Mouse (Mus musculus) thymus, adult 2 months (tissue): ENCODE data around the gene Pgap3. TPM values are rescaled to one million over a fixed set of nuclear protein-coding genes. Genes with fewer than 3 reads are reported as not detected.
A peak's percentile ranks its signal among the peaks of the same experiment; 100 is the strongest.

Experiments used
- DNase-seq: peaks from one replicate; pipeline ENCODE4 v3.0.0; 2021
- H3K27ac ChIP-seq: fragments of 200-500 bp; 2 replicates; pipeline ENCODE4 v1.5.1; 2012; ENCODE audit warnings: low read length, control low read depth; ENCODE audit not compliant: control insufficient read depth, insufficient read depth
- H3K27me3 ChIP-seq: fragments of 200-500 bp; 2 replicates; pipeline ENCODE4 v1.6.1; 2012; ENCODE audit warnings: mild to moderate bottlenecking, low read length, moderate library complexity, mixed read lengths; ENCODE audit not compliant: control insufficient read depth, insufficient read depth
- H3K36me3 ChIP-seq: fragments of 200-500 bp; 2 replicates; pipeline ENCODE4 v1.6.1; 2012; ENCODE audit warnings: mild to moderate bottlenecking, low read length, moderate library complexity; ENCODE audit not compliant: control insufficient read depth, insufficient read depth
- H3K4me1 ChIP-seq: fragments of 200-500 bp; replicated peaks from 2 replicates; pipeline ENCODE4 v1.6.1; 2012; ENCODE audit warnings: low read length; ENCODE audit not compliant: control insufficient read depth, insufficient read depth
- H3K4me3 ChIP-seq: fragments of 200-500 bp; 2 replicates; pipeline ENCODE4 v1.5.1; 2012; ENCODE audit warnings: mild to moderate bottlenecking, low read length, control low read depth, moderate library complexity; ENCODE audit not compliant: control insufficient read depth, insufficient read depth
- CTCF ChIP-seq: fragments of 200-500 bp; IDR thresholded peaks from 2 replicates; pipeline ENCODE4 v1.5.1; 2012; ENCODE audit warnings: mild to moderate bottlenecking, control low read depth, low read length, moderate library complexity, borderline replicate concordance; ENCODE audit not compliant: control insufficient read depth, poor library complexity, insufficient read depth; ENCODE audit errors: extremely low read depth
- POLR2A ChIP-seq: fragments of 200-500 bp; IDR thresholded peaks from 2 replicates; pipeline ENCODE4 v1.6.1; 2012; ENCODE audit warnings: mild to moderate bottlenecking, low read length, control low read depth, moderate library complexity; ENCODE audit not compliant: control insufficient read depth, poor library complexity, insufficient read depth; ENCODE audit errors: extremely low read depth
- WGBS: fragments of 180-500 bp; shearing (Covaris S2); methylation state at CpG from one replicate; pipeline ENCODE4 v1.1.7; 2018; 5-methylcytosine and 5-hydroxymethylcytosine counted together
- polyA plus RNA-seq: library from polyadenylated mRNA; depleted of rRNA; stranded (reverse); fragments of >200 nt; gene quantifications from 2 replicates; pipeline ENCODE4 v1.2.3, GENCODE M21; 2012

The Pgap3 gene
- polyA plus RNA-seq, 1 experiment, result 51.8 TPM

DNA sequence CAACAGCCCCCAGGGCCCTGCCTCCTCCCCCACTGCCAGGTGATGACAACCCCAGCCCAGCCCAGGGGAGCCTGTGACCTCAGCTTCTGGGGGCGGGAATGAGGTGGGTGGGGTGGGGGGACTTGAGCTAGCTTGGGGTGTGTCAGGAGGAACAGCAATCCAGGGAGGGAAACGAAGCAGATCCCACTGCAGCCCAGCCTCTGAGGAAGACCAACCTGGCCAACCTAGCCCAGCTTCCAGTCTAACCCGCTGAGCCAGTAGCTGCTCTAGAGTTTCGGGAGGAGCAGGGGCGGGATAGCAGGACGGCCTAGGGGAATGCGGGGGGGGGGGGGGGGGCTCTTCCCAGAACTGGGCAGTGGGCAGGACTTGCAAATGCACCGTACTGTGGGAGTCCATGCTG, 8.3 kb downstream of the Pgap3 start:
- peaks cover 41% of the 10 kb centered on the region for H3K4me1 ChIP-seq
- WGBS, result 65% methylated on average over 7 of the region's 8 CpGs
- DNase-seq, result no peak
- no peaks in the 10 kb centered on the region for H3K27me3 ChIP-seq
- no peaks in the 10 kb centered on the region for H3K36me3 ChIP-seq
- H3K4me3 ChIP-seq, result no peak overlapping the region
- H3K27ac ChIP-seq, result no peak overlapping the region
- TF ChIP-seq POLR2A (no peak), CTCF (no peak)

DNA sequence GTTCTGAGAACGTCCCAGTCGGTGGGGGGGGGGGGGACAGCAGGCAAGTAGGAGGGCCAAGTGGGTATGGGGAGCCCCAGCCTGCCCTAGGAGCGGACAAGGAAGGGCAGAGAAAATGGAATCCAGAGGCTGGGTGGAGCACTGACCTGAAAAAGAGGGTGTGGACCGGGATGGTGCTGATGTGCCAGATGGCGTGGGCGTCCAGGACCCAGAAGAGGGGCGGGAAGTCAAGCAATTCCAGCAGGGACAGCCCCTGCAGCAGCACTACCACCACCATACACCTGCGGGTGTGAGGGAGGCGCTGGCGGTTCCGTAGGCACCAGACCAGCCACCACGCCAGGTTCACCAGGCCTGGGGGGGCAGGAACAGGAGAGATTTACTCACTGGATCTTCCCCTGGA, 10.1 kb downstream of the Pgap3 start:
- no peaks in the 10 kb centered on the region for H3K36me3 ChIP-seq
- peaks cover 42% of the 10 kb centered on the region for H3K4me1 ChIP-seq
- no peaks in the 10 kb centered on the region for H3K27me3 ChIP-seq
- no peak overlapping the region for H3K27ac ChIP-seq
- 93% methylated on average over 12 of the region's 12 CpGs for WGBS
- TF ChIP-seq POLR2A, result no peak
- no peak for TF ChIP-seq CTCF
- no peak for DNase-seq
- H3K4me3 ChIP-seq, result no peak overlapping the region

DNA sequence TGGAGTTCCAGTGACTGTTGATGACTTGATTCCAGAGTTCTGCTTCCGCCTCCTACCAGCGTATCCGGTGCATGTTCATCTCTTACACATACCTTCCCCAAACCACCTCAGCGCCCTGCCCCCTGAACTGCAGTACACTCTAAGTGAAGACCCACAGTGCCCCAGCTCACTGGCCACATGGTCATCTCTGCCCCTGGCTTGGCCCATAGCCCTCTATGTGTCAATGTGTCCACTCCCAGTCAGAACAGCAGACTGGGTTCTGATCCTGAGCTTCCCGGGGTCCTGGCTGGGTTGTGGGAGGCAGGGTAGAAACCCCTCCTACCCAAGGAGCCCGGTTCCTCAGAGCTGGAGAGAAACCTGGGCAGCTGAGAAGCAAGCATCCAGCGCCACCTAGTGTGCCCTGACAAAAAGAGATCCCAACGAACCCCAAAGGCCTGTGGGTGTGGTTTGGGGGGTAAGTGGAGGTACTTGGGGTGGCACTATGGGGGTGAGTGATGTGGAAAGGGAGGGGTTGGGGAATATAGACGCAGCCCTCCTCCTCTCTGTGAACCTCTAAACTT, 11.0 kb downstream of the Pgap3 start:
- Histone ChIP-seq H3K4me1 (peaks cover 37% of the 10 kb centered on the region), H3K27me3 (no peaks in the 10 kb centered on the region), H3K27ac (no peak overlapping the region), H3K36me3 (no peaks in the 10 kb centered on the region), H3K4me3 (no peak overlapping the region)
- TF ChIP-seq POLR2A (no peak), CTCF (peak; percentile 82)
- peak; percentile 73 for DNase-seq
- 27% methylated on average over 9 of the region's 9 CpGs for WGBS

DNA sequence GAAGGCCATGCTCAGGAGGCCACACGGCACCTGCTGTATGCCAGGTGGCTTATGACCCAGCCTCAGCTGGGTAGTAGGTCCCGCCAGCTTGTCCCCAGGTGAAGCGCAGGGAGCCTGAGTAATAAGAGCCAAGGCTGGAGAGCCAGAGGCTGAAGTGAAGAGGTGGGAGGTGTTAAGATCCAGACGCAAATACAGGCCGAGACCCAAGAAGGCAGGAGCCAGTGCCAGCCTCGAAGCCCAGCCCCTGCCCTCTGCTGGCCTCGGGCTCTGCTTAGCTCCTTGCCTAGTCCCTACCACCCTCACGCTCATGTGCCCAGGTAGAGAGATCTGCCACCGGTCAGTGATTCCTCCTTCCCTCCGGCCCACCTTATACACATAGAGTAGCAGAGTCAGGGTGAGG, 12.0 kb downstream of the Pgap3 start:
- TF ChIP-seq POLR2A, result no peak
- no peak for TF ChIP-seq CTCF
- WGBS, result 92% methylated on average over 10 of the region's 10 CpGs
- peaks cover 26% of the 10 kb centered on the region for H3K4me1 ChIP-seq
- H3K27me3 ChIP-seq, result no peaks in the 10 kb centered on the region
- H3K36me3 ChIP-seq, result no peaks in the 10 kb centered on the region
- no peak for DNase-seq
- no peak overlapping the region for H3K4me3 ChIP-seq
- H3K27ac ChIP-seq, result no peak overlapping the region

DNA sequence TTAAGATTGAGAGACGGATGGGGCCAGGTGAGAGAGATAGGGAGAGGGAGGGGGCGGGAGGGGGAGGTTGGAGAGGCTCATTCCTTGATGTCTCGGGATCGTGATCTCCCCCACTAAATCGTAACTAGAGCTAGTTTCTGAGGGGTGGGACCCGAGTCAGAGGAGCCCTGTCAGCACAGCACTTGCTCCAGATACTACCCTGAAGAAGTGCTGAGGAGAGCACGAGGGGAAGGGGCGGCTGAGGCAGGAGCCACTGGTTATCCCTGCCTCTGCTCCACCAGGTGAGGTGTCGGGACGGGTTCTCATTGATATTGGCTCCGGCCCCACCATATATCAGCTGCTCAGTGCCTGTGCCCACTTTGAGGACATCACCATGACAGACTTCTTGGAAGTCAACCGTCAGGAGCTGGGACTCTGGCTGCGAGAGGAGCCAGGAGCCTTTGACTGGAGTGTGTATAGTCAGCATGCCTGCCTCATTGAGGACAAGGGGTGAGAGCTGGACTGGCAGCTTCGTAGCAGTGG, 13.2 kb downstream of the Pgap3 start:
- no peak for TF ChIP-seq POLR2A
- TF ChIP-seq CTCF, result no peak
- Histone ChIP-seq H3K27me3 (no peaks in the 10 kb centered on the region), H3K4me1 (peaks cover 15% of the 10 kb centered on the region), H3K36me3 (no peaks in the 10 kb centered on the region), H3K4me3 (no peak overlapping the region), H3K27ac (no peak overlapping the region)
- WGBS, result 80% methylated on average over 14 of the region's 14 CpGs
- no peak for DNase-seq

DNA sequence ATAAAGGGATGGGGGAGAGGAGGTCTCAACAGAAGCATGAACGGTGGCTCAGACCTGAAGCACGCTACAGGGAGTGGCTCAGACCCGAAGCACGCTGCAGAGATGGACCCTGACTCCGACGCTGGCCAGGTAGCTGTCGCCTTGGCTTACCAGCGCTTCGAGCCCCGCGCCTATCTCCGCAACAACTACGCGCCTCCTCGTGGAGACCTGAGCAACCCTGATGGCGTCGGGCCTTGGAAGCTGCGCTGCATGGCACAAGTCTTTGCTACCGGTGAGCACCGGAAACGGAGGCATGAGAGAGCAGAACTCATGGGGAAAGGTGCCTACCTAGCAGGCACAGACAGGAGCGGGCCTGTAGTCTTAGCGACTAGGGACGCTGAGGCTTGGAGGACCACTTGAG, 13.7 kb downstream of the Pgap3 start:
- TF ChIP-seq POLR2A (no peak), CTCF (no peak)
- DNase-seq, result no peak
- Histone ChIP-seq H3K36me3 (no peaks in the 10 kb centered on the region), H3K4me3 (no peak overlapping the region), H3K4me1 (peaks cover 9% of the 10 kb centered on the region; the same call in 1 of the 2 replicates), H3K27me3 (no peaks in the 10 kb centered on the region), H3K27ac (no peak overlapping the region)
- 30% methylated on average over 24 of the region's 24 CpGs for WGBS
